Mouse (Mus musculus) lung, adult 2 months (tissue): ENCODE data around the gene Ccl1. TPM values are rescaled to one million over a fixed set of nuclear protein-coding genes. Genes with fewer than 3 reads are reported as not detected.

ENCODE experiments used
- DNase-seq: peaks from one replicate; pipeline ENCODE4 v3.0.0; 2022
- H3K4me1 ChIP-seq: fragments of 200-500 bp; 2 replicates; pipeline ENCODE4 v1.6.1; 2011; ENCODE audit warnings: low read length; ENCODE audit not compliant: control insufficient read depth, insufficient read depth
- H3K4me3 ChIP-seq: fragments of 200-500 bp; replicated peaks from 2 replicates; pipeline ENCODE3; 2011; ENCODE audit warnings: low read depth, mild to moderate bottlenecking, control low read depth, low read length; ENCODE audit errors: extremely low read depth
- CTCF ChIP-seq: fragments of 200-500 bp; IDR thresholded peaks from 2 replicates; pipeline ENCODE4 v1.5.1; 2011; ENCODE audit warnings: mild to moderate bottlenecking, low read length, control low read depth; ENCODE audit not compliant: insufficient read depth
- POLR2A ChIP-seq: fragments of 200-500 bp; IDR thresholded peaks from 2 replicates; pipeline ENCODE4 v1.6.1; 2011; ENCODE audit warnings: low read depth, mild to moderate bottlenecking, control low read depth, low read length, borderline replicate concordance; ENCODE audit errors: extremely low read depth
- WGBS: fragments of 180-500 bp; shearing (Covaris S2); methylation state at CpG from one replicate; pipeline ENCODE4 v1.1.7; 2018; 5-methylcytosine and 5-hydroxymethylcytosine counted together
- polyA plus RNA-seq: library from polyadenylated mRNA; depleted of rRNA; stranded (reverse); fragments of >200 nt; gene quantifications from 2 replicates; pipeline ENCODE4 v1.2.3, GENCODE M21; 2012

The Ccl1 gene
- polyA plus RNA-seq, 1 experiment: not detected

DNA sequence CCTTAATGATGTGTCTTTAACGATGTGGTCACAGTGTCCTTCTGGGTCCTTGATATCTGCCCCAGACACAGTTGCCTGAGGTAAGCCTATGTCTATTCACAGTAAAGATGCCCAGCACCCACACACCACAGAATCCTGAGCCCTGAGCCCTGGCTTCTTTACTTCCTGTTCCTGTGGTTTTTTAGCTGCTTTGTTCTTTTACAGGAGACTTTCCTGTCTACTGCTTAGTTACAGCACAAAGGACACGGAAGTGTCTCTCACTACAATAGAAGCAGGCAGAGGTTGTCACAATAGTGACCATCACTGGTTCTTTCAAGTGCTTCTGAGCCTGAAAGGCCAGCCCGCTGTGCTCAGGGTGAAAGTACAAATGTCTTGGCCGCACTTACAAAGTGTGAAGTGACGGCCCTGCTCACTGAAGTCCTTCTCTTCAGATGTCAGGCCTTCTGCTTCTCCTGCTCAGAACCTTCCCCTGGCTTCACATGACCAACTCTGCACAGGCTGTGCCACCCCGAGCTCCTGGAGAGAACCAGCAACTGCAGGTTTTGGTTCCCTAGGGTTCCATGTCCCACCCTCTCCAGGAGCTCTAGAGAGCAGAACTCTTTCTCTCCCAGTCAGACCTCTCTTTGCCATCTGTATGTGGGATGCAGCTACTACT is 122.1 kb downstream of the Ccl1 start:
- DNase-seq: no peak
- no peak for TF ChIP-seq POLR2A
- no peak for TF ChIP-seq CTCF
- Histone ChIP-seq H3K4me1 (no peaks in the 10 kb centered on the region), H3K4me3 (no peak overlapping the region)
- WGBS: 54% methylated on average over 6 of the region's 6 CpGs

DNA sequence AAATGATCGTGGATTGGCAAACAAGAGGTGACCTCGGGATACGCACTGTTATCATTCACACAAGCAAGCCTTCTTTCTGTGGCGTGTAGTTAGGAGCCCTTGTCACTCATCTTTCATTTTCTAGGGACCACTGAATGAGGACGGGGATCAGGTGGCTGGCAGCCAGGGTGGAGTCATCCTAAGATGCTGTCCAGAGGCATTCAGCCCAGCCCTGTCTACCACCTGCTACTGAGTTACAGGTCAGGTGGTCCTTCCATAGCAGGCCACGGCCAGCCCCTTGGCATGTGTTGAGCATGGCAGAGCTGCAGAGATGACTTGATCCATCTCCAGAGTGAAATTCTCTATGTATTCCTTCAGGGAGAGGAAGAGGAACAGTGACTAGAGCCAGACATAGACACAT is 123.1 kb downstream of the Ccl1 start:
- H3K4me1 ChIP-seq: no peaks in the 10 kb centered on the region
- no peak for DNase-seq
- TF ChIP-seq CTCF: no peak
- no peak for TF ChIP-seq POLR2A
- no peak overlapping the region for H3K4me3 ChIP-seq
- WGBS: 75% methylated on average over 6 of the region's 6 CpGs

GRCm38 (mm10) chr11:82181331-82181730 is 124.2 kb downstream of the Ccl1 start:
- Histone ChIP-seq H3K4me1 (no peaks in the 10 kb centered on the region), H3K4me3 (no peak overlapping the region)
- no peak for DNase-seq
- 59% methylated on average over 8 of the region's 8 CpGs for WGBS
- TF ChIP-seq POLR2A (no peak), CTCF (no peak)

DNA sequence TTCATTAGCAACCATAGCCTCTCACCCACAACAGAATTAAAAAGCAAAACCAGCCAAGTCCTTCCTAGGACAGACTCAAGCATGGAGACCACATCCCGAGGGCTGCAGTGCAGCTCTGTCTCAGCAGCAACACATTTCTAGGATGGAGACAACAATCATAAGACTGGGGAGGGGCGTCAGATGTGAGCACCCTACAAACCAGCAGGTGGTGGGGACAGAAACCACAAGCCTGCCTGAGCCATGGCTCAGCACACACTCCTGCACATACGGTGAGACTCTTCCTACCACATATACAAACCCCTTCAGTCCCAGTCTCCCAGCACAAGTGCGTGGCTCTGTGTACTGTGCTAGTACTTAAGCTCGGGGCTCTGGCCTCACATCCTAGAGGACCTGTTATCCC is 127.3 kb downstream of the Ccl1 start:
- DNase-seq: no peak
- Histone ChIP-seq H3K4me3 (no peak overlapping the region), H3K4me1 (0 out of 2 replicates have a peak, but pooled peaks cover 2% of the 10 kb centered on the region)
- WGBS: 64% methylated on average over 5 of the region's 5 CpGs
- TF ChIP-seq CTCF (no peak), POLR2A (no peak)

DNA sequence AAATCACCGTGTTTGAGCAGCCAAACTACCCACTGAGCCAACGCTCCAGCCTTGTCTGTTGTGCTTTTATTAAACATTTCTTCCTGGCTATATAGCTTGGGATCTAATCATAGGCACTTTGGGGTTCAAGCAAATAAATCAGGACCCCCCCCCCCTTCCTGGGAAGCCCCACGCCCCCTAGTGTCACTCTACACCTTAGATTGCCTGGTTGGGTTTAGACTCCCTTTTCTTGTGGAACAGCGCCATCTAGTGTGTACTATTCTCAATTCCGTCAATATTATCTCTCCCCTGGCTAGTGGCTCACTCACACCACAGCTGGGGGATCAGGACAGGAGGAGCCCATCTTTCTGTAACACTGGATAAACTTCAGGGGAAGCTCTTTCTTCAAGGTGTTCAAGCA is 127.8 kb downstream of the Ccl1 start:
- 28% methylated on average over 5 of the region's 5 CpGs for WGBS
- H3K4me1 ChIP-seq: 0 out of 2 replicates have a peak, but pooled peaks cover 2% of the 10 kb centered on the region
- peak; percentile 27; the same call in 1 of the 2 replicates for TF ChIP-seq CTCF
- no peak for TF ChIP-seq POLR2A
- DNase-seq: no peak
- no peak overlapping the region for H3K4me3 ChIP-seq

GRCm38 (mm10) chr11:82174794-82175193 is 130.7 kb downstream of the Ccl1 start:
- Histone ChIP-seq H3K4me1 (0 out of 2 replicates have a peak, but pooled peaks cover 2% of the 10 kb centered on the region), H3K4me3 (no peak overlapping the region)
- TF ChIP-seq POLR2A (no peak), CTCF (peak; percentile 60)
- peak; percentile 58 for DNase-seq
- WGBS: 30% methylated on average over 3 of the region's 3 CpGs

- no peak for TF ChIP-seq POLR2A
- TF ChIP-seq CTCF: no peak
- DNase-seq: no peak
- Histone ChIP-seq H3K4me1 (0 out of 2 replicates have a peak, but pooled peaks cover 2% of the 10 kb centered on the region), H3K4me3 (no peak overlapping the region)
- WGBS: 71% methylated on average over 2 of the region's 2 CpGs
These were observed 132.0 kb downstream of the Ccl1 start for GRCm38 (mm10) chr11:82173491-82173890.

- no peak overlapping the region for H3K4me3 ChIP-seq
- H3K4me1 ChIP-seq: 0 out of 2 replicates have a peak, but pooled peaks cover 2% of the 10 kb centered on the region
- no peak for DNase-seq
- TF ChIP-seq POLR2A (no peak), CTCF (no peak)
- 53% methylated on average over 7 of the region's 7 CpGs for WGBS
These were observed 134.0 kb downstream of the Ccl1 start for GRCm38 (mm10) chr11:82171316-82172071.

GRCm38 (mm10) chr11:82169456-82169855 is 136.0 kb downstream of the Ccl1 start:
- WGBS: 91% methylated on average over 4 of the region's 4 CpGs
- Histone ChIP-seq H3K4me3 (no peak overlapping the region), H3K4me1 (no peaks in the 10 kb centered on the region)
- no peak for TF ChIP-seq POLR2A
- no peak for TF ChIP-seq CTCF
- DNase-seq: no peak
